Mouse (Mus musculus): ENCODE measurements at regions not wholly inside any gene's neighbourhood (a gene's known extent, or its start where the extent isn't known, plus 50 kb on each side); places are given as distances from the start of the nearest gene placed in this dataset.
A peak's percentile ranks its signal among the peaks of the same experiment; 100 is the strongest.

- DNase-seq (ENCODE audit: low spot score in 2 of 2), result no peak
Observed at GRCm38 (mm10) chr17:88173354-88174032, 108.4 kb upstream of the Fbxo11 start.

DNA sequence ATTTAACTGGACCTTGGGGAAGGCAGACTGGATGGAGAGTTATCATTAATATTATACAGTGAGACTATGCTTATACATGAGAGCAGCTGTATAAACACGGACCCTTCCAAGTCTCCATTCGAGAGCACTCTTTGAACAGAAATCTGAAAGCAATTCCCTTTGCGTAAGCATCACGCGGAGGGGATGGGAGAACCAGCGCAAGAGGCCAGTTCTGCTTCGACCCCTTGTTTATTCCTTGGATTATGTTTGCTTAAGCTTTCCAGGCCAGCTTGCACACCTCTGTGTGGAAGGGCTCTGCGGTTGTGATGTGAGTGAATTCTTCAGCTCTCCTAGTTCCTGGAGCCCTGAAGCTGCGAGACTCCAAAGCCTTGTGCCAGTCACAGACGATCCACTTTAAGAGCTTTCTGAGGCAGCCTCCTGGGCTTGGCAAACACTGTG lies 109.2 kb upstream of the Fbxo11 start:
- DNase-seq (ENCODE audit: low spot score in 2 of 2), result no peak

- no peak for DNase-seq (ENCODE audit: low spot score in 2 of 2)
Observed at GRCm38 (mm10) chr17:88175951-88176623, 111.0 kb upstream of the Fbxo11 start.

DNA sequence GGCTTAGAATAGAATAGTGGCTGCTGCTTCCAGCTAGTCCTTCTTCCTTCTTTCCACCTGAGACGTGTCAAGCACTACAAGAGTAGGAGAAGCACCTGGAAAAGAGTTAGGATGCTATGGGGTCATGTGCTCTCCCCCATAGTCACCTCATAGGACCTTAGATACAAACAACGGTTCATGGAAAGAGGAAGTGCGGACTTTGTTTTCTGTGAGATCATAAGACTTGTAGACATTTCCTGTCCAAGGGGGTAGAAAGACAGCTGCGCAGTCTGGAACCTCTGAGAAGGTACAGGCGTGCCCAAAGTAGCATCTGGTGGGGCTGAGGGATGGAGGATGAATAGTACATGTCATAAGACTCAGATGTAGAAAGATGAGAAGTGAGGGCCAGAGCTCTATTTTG lies 125.6 kb upstream of the Fbxo11 start:
- DNase-seq (ENCODE audit: low spot score in 2 of 2), result no peak

DNA sequence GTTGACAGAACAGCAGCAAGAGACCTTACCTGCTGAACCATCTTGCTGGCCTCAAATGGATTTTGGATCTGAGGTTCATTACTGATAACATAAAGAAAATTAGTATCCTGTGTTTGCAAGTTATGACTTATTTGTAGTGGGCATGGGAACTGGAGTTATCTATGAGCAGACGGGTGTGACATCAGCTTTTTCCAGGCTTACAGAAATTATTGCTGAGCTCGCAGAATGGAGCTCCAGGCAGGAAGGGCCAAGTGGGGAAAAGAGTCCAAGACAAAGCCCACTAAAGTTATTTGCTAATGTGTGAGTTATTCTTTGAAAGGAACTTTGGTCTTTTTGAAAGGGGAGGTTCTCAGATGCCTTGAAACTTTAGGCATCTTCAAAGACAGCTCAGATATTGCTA lies 126.4 kb upstream of the Fbxo11 start:
- no peak for DNase-seq (ENCODE audit: low spot score in 2 of 2)

DNA sequence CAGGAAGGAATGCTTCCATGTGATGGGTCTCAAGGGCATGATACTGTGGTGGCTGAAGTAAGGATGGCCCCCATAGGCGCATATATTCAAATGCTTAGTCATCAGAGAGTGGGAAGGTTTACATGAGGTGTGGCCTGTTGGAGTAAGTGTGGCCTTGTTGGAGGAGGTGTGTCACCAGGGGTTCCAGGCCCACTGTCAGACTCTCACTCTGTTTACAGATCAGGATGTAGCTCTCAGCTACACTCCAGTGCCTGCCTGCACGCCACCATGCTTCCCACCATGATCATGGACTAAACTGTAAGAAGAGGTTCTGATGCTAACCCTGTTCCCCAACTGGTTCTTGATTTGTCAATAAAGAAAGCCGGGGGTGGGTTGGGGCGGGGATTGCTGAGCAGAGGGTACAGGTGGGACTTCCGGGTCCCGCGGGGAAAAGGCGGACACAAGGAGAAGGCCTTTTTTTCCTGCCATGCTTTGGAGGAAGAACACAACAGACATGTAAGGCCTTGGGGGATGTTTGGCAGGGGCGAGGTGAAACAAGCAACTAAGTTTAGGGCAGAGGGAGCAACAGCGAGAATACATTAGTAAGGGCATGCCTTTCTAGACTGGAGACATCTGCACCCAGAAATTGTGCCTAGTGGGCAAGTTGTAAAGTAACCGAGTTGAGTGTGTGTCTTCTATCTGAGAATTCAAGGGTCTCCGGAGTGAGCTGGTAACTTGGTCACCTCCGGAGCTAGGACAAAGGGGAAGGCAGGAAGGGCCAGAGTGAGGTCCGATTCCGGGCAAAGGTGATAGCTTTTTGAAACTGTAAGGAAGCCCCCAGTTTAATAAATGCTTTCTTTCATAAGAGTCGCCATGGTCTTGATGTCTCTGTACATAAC lies 127.1 kb upstream of the Fbxo11 start:
- DNase-seq (ENCODE audit: low spot score in 2 of 2), result no peak

GRCm38 (mm10) chr17:88194693-88195092 lies 129.6 kb upstream of the Fbxo11 start:
- DNase-seq (ENCODE audit: low spot score in 2 of 2), result no peak

DNA sequence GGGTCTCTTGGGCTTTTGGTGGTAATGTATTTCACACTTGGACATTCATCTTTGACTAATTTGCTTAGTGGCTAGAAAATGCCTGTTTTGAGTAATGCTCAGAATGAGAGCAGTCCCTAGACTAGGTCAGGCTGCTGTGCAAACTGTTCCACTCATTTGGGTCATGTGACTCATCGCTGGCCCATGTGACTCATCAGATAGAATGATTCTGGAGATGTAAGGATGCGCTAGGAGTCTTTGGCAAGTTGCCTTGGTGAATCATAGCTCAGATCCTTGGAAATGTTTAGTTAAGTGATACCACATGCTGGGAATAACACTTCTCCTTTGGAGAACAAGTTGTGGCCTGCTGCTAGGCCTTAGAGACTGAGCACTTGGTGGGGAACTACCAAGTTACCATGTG lies 130.2 kb upstream of the Fbxo11 start:
- no peak for DNase-seq (ENCODE audit: low spot score in 2 of 2)

- DNase-seq (ENCODE audit: low spot score in 2 of 2), result no peak
Observed at GRCm38 (mm10) chr17:88195893-88196292, 130.8 kb upstream of the Fbxo11 start.

DNA sequence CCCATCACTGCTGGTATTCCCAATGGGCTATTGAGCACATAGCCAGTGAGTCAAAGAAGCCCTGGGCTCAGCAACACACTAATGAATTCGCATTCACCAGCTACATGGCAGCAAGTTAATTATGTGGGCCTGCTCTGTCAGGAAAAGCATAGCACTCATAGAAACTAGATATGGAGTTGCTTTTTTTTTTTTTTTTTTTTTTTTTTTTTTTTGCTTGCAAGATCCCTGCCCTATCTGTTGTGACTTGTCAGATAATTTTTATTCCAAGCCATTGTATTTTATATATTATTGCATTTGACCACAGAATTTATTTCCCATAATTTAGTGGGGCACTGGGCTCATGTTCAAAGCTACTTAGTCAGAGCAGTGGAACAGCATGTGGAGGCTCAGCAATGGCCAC lies 131.2 kb upstream of the Fbxo11 start:
- no peak for DNase-seq (ENCODE audit: low spot score in 2 of 2)

DNA sequence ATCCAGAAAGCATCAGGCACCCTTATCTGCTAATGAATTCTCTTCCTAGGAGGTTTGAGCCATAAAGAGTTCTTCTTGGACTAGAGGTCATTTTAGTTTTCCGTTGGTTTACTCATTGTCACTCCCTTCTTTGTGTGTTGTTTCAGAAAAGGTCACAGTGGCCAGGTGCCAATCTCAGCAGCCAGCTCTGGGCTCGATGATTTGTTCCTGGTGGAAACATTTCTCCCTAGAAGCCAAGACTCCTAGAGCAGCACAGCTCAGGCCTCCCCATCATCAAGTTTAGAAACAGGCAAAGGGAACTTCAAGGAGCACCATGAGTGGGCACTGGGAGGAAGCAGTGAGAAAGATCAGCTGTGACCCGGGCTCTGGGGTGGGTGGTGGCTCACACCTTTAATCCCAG lies 132.3 kb upstream of the Fbxo11 start:
- no peak for DNase-seq (ENCODE audit: low spot score in 2 of 2)

DNA sequence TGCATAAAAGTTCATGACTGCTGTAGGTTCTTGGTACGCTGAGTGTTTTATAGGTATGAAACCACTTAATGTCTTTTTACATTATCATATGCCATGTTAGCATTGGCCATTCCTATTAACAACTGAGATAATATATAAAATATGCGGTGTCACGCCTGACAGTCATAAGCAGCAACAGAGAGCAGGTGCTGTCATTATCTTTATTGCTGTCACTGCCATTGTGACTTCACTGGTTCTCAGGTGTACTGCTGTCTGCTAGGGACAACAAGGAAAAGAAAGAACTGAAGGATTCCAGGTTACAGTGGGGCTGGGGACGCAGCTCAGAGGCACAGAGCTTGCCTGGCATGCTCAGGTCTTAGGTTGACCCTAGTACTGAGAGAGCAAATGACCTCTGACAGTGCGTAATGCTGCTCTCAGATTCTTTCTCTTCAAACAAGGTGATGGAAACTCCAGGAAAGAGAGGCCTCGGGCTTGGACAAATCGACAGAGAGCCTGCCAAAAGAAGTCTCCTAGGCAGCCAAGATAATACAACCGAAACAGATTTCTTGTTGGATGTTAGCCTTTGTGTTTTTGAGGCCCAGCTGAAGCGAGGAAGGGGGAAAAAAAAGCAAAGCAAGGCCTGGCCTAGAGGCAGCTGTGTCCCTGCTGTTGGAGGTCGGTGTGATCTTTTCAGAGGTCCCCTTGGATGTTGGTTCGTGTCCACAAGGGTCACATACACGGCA lies 136.3 kb upstream of the Fbxo11 start:
- DNase-seq (ENCODE audit: low spot score in 2 of 2), result no peak

- no peak for DNase-seq (ENCODE audit: low spot score in 2 of 2)
Observed at GRCm38 (mm10) chr17:88202214-88202613, 137.1 kb upstream of the Fbxo11 start.

- no peak for DNase-seq (ENCODE audit: low spot score in 2 of 2)
Observed at GRCm38 (mm10) chr17:88209565-88209964, 144.5 kb upstream of the Fbxo11 start.

DNA sequence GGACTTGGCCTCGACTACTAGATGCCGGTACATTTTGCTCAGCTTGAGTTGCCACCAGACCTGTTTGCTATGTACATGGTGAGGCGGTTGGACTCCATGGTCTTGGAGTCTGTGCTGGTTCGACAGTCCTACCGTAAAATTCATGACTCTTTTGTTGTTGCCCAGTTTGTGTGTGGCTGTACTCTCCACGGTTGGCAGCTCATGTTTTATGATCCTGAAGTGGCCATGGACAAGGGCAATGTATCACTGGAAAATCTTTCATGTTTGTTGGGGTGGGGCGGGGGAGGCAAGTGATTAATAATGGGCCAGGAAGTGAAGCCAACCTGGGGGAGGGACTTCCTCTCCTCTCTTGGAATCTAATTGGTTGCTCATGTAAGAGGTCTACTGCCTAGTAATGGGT lies 147.0 kb upstream of the Fbxo11 start:
- no peak for DNase-seq (ENCODE audit: low spot score in 2 of 2)

DNA sequence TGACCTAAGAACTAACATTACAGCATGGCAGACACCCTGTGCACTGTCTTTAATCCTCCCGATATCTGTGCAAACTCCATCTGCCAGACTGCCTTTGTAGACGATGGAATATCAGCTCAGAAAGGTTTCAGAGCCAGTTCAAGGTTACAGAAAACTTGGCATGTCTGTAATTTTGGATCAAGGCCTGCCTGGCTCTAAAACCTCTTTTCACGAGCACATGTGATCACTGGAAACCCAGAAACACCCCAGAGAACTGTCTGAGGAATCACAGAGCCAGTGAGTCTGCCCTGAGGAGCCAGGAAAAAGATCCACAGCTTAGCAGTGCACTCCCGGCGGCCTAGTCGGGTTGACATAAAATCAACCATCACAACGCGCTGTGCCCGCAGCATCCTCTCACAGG lies 149.7 kb upstream of the Fbxo11 start:
- DNase-seq (ENCODE audit: low spot score in 2 of 2), result no peak

DNA sequence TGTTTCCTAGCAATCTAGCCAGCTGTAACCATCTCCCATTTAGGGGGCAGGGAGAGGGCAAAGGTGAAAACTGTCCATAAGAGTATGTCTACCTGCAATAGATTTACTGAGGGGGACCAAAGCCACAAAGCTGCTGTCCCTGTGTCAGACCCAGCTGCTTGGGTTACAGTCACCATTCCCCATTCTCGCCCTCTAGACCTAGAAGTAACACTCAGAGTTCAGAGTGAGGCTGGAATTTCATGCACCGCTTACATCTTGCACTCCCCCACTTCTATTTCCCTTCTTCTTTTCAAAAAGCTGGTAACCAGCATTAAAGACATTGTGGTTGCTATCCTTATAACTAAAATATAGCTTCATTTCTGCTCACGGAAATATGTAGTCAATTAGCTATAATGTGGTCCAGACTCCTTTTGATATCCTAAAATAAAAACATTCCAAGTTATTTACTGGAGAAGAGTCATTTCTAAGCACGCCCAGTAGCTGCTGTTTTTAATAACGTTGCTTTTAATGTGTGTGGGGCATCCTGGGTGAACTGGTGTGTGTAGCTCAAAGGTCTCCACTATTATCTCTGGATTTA lies 157.4 kb upstream of the Fbxo11 start:
- DNase-seq (ENCODE audit: low spot score in 2 of 2), result no peak

- no peak for DNase-seq (ENCODE audit: low spot score in 2 of 2)
Observed at GRCm38 (mm10) chr17:88240476-88240875, 175.4 kb upstream of the Fbxo11 start.

DNA sequence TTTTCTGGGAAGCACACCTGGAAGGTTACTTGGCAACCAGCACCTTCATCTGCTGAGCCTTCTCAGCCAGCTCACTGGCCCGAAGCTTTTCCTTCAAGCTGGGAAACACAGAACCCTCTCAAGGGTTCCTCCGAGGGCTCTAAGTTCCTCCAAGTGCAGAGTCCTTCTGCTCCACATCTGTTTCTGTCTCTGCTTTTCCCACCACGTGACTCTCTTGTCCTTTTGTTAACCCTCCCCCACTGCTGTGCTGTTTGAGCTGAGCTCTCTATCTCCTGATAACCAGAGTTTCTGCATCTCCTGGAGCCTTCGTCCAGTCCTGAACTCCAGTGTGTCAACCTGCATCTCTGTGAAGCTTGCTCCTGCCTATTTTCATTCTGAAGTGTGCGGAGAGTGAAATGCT lies 183.5 kb upstream of the Fbxo11 start:
- no peak for DNase-seq (ENCODE audit: low spot score in 2 of 2)

- peak; percentile 48 to 71 for DNase-seq (ENCODE audit: low spot score in 2 of 2)
Observed at GRCm38 (mm10) chr17:88251949-88252521, 186.9 kb upstream of the Fbxo11 start.

Data from thymus, postnatal 10 days (tissue).